Mouse (Mus musculus): ENCODE results near the gene Apod. TPM values are rescaled to one million over a fixed set of nuclear protein-coding genes. Genes with fewer than 3 reads are reported as not detected.

Apod gene
- total and polyA plus RNA-seq, 3 experiments = 0.17 TPM; not detected in 2

DNA sequence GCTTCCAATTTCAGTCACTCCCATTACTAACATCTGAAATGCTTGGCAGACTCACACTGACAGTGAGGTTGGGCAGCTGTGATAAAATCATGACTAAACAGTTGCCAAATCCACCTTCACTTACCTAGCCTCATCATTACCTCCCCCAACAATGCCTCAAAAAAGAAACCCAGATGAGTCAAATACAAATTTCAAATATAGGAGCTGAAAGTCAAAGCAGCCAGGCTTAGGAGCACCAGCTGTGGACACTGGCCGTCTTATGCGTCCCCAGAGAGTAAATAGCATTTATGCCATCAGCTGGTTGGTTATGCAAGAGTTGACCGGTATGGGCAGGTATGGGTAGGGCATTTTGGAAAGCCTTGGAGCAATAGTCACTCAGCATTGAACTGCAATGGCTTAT, 65.2 kb downstream of the Apod start (continued):
- TF ChIP-seq SMC3 (IDR thresholded peaks at IDR 0.05; ENCODE audit: low read depth, low read length) (peak; percentile 26; the same call in 1 of the 2 replicates), POLR2A (IDR thresholded peaks at IDR 0.05; ENCODE audit: low read depth, low read length) (no peak), ZKSCAN1 (IDR thresholded peaks at IDR 0.05; ENCODE audit: borderline replicate concordance, low read depth, low read length) (no peak), MAZ (IDR thresholded peaks at IDR 0.05; ENCODE audit: low read depth, low read length) (0 out of 2 replicates have a peak, but pooled peaks have one; percentile 38), POLR2AphosphoS2 (IDR thresholded peaks at IDR 0.05; ENCODE audit: low read depth, low read length) (no peak), RCOR1 (conservative IDR thresholded peaks at IDR 0.05; ENCODE audit: low read depth, low read length) (0 out of 2 replicates have a peak, but pooled peaks have one; percentile 75), CHD2 (IDR thresholded peaks at IDR 0.05; ENCODE audit: low read length) (peak; percentile 77), PAX5 (IDR thresholded peaks at IDR 0.05; ENCODE audit: low read length) (no peak)

DNA sequence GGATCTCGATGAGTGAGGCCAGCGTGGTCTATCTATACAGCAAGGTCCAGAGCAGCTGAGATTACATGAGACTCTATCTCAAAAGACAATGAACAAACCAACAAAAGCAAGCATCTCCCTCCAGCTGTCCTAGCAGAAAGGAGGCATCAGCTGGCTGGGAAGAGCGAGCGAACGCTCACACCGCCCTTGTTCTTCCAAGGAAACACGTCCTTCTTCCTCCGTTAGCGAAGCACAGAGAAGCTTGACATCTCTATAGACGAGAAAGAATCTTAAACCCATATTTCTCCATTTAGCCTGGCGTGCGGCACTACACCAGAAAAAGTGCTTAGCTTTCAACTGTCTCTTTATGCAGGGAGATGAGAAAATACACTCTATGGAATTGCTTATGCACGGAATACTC, 65.9 kb downstream of the Apod start:
- Histone ChIP-seq H3K4me2 (ENCODE audit: insufficient read depth, low read depth, poor library complexity, severe bottlenecking) (no peak overlapping the region), H3K4me3 (replicated peaks in 1 of 3; ENCODE audit: low read depth in 2 of 3, low read length in 2 of 3, poor library complexity in 1 of 3) (no peak overlapping the region), H3K27ac (ENCODE audit: insufficient read depth, low read depth) (no peak overlapping the region), H3K9ac (ENCODE audit: insufficient read depth, low read depth) (no peak overlapping the region), H3K4me1 (ENCODE audit: control insufficient read depth in 1 of 2, insufficient read depth in 2 of 2) (peaks cover 15 to 40% of the 10 kb centered on the region in 2 experiments), H3K36me3 (replicated peaks in 1 of 2; ENCODE audit: control insufficient read depth in 1 of 2, insufficient read depth in 1 of 2, low read length in 1 of 2) (peaks cover 2 to 26% of the 10 kb centered on the region in 2 experiments), H3K79me2 (replicated peaks; ENCODE audit: control insufficient read depth, extremely low read depth, insufficient read depth, poor library complexity, severe bottlenecking) (no peaks in the 10 kb centered on the region), H3K27me3 (replicated peaks) (no peaks in the 10 kb centered on the region), H3K9me3 (replicated peaks; ENCODE audit: low read length) (no peaks in the 10 kb centered on the region)
- no peak for TF ChIP-seq EP300 (IDR thresholded peaks at IDR 0.05; ENCODE audit: low read length)
- dilution Hi-C loops (cut with MboI; ENCODE audit: extremely low pct_ligation_motif_present, extremely low pct_unique_long_range_greater_than_20kb, low sequenced_read_pairs) = no loop called here
- in situ Hi-C loops (cut with MboI; ENCODE audit: low pct_ligation_motif_present, low pct_unique_long_range_greater_than_20kb, low sequenced_read_pairs) = no loop called here
- no peak for DNase-seq (ENCODE audit: extremely low read depth)

DNA sequence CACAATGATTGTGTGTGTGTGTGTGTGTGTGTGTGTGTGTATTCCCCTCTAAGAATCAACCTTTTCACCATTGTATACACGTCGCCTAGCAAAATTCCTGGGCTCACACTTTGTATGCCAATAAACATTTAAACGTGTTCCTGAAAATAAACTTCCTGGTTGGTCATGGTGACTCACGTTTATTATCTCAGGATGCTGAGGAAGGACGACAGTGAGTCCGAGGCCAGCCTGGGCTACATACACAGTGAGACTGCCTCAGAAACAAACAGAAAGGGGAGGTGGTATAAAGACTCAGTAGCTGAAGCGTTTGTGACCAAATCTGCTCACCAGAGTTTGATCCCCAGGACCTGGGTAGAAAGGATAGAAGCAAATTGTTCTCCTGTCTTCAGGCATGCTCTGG, 67.2 kb downstream of the Apod start:
- H3K79me2 ChIP-seq (replicated peaks; ENCODE audit: control insufficient read depth, extremely low read depth, insufficient read depth, poor library complexity, severe bottlenecking) = no peaks in the 10 kb centered on the region
- H3K4me1 ChIP-seq (ENCODE audit: control insufficient read depth in 1 of 2, insufficient read depth in 2 of 2) = peaks cover 15 to 35% of the 10 kb centered on the region in 2 experiments
- dilution Hi-C loops (cut with MboI; ENCODE audit: extremely low pct_ligation_motif_present, extremely low pct_unique_long_range_greater_than_20kb, low sequenced_read_pairs) = no loop called here
- no peak overlapping the region for H3K27ac ChIP-seq (ENCODE audit: insufficient read depth, low read depth)
- peaks cover 0 to 27% of the 10 kb centered on the region in 2 experiments for H3K36me3 ChIP-seq (replicated peaks in 1 of 2; ENCODE audit: control insufficient read depth in 1 of 2, insufficient read depth in 1 of 2, low read length in 1 of 2)
- H3K9me3 ChIP-seq (replicated peaks; ENCODE audit: low read length) = no peaks in the 10 kb centered on the region
- H3K27me3 ChIP-seq (replicated peaks) = no peaks in the 10 kb centered on the region
- in situ Hi-C loops (cut with MboI; ENCODE audit: low pct_ligation_motif_present, low pct_unique_long_range_greater_than_20kb, low sequenced_read_pairs) = no loop called here
- no peak for DNase-seq (ENCODE audit: extremely low read depth)
- H3K9ac ChIP-seq (ENCODE audit: insufficient read depth, low read depth) = no peak overlapping the region
- no peak for TF ChIP-seq ZNF384 (IDR thresholded peaks at IDR 0.05; ENCODE audit: low read depth, low read length)
- TF ChIP-seq IRF4 (IDR thresholded peaks at IDR 0.05; ENCODE audit: low read depth, low read length) = no peak
- TF ChIP-seq BHLHE40 (IDR thresholded peaks at IDR 0.05; ENCODE audit: low read depth, low read length) = no peak
- TF ChIP-seq PAX5 (IDR thresholded peaks at IDR 0.05; ENCODE audit: low read length) = no peak
- no peak for TF ChIP-seq ETS1 (conservative IDR thresholded peaks at IDR 0.05; ENCODE audit: low read depth, low read length)
- TF ChIP-seq MAX (IDR thresholded peaks at IDR 0.05; ENCODE audit: low read length) = no peak
- no peak for TF ChIP-seq NELFE (IDR thresholded peaks at IDR 0.05; ENCODE audit: low read depth, low read length)
- no peak for TF ChIP-seq SIN3A (IDR thresholded peaks at IDR 0.05; ENCODE audit: low read length)
- no peak for TF ChIP-seq MEF2A (IDR thresholded peaks at IDR 0.05; ENCODE audit: borderline replicate concordance, low read depth, low read length)
- TF ChIP-seq POLR2AphosphoS2 (IDR thresholded peaks at IDR 0.05; ENCODE audit: low read depth, low read length) = no peak
- TF ChIP-seq EP300 (IDR thresholded peaks at IDR 0.05; ENCODE audit: low read length) = no peak
- no peak for TF ChIP-seq USF2 (conservative IDR thresholded peaks at IDR 0.05; ENCODE audit: low read depth, low read length)
- no peak overlapping the region for H3K4me2 ChIP-seq (ENCODE audit: insufficient read depth, low read depth, poor library complexity, severe bottlenecking)
- H3K4me3 ChIP-seq (replicated peaks in 1 of 3; ENCODE audit: low read depth in 2 of 3, low read length in 2 of 3, poor library complexity in 1 of 3) = no peak overlapping the region

Other genes starting within 250 kb of the Apod start
- 21.5 and 23.8 TPM in 2 replicates for gene Xxylt1, start 233.4 kb downstream of the Apod start, total RNA-seq (2012; rRNA removed)
- gene Xxylt1, start 233.4 kb downstream of the Apod start, total RNA-seq (2014; rRNA removed) = 43.4 and 45.7 TPM in 2 replicates
- gene Xxylt1, start 233.4 kb downstream of the Apod start, polyA plus RNA-seq (2012; ENCODE audit: insufficient read length, low read depth) = 27.4 and 35.1 TPM in 2 replicates
- 28.9 and 31.5 TPM in 2 replicates for gene Acap2, start 113.6 kb downstream of the Apod start, total RNA-seq (2012; rRNA removed)
- 47.4 and 54.5 TPM in 2 replicates for gene Acap2, start 113.6 kb downstream of the Apod start, total RNA-seq (2014; rRNA removed)
- gene Acap2, start 113.6 kb downstream of the Apod start, polyA plus RNA-seq (2012; ENCODE audit: insufficient read length, low read depth) = 35.0 and 36.9 TPM in 2 replicates
- gene Ppp1r2, start 39.5 kb downstream of the Apod start, total RNA-seq (2012; rRNA removed) = 33.8 and 43.7 TPM in 2 replicates
- gene Ppp1r2, start 39.5 kb downstream of the Apod start, total RNA-seq (2014; rRNA removed) = 75.4 and 84.5 TPM in 2 replicates
- 62.4 and 73.0 TPM in 2 replicates for gene Ppp1r2, start 39.5 kb downstream of the Apod start, polyA plus RNA-seq (2012; ENCODE audit: insufficient read length, low read depth)
- 37.9 and 44.4 TPM in 2 replicates for gene Bdh1, start 107.5 kb upstream of the Apod start, total RNA-seq (2012; rRNA removed)
- 48.9 and 54.3 TPM in 2 replicates for gene Bdh1, start 107.5 kb upstream of the Apod start, total RNA-seq (2014; rRNA removed)
- gene Bdh1, start 107.5 kb upstream of the Apod start, polyA plus RNA-seq (2012; ENCODE audit: insufficient read length, low read depth) = 110 and 117 TPM in 2 replicates